Mouse (Mus musculus) midbrain, embryonic 11.5 days (tissue): ENCODE results near the gene Stxbp6. TPM values are rescaled to one million over a fixed set of nuclear protein-coding genes. Genes with fewer than 3 reads are reported as not detected.

Experiments
- ATAC-seq: fragments of 200-750 bp; cut with Nextera tagmentation; 2 replicates; pipeline ENCODE4 v1.8.0; 2017; ENCODE audit warnings: moderate TSS enrichment, moderate library complexity; ENCODE audit not compliant: low FRiP score
- DNase-seq: peaks from one replicate; pipeline ENCODE4 v3.0.0; 2015; ENCODE audit warnings: low spot score; ENCODE audit errors: missing footprints
- H3K27ac ChIP-seq: fragments of 300-500 bp; sonication (generic); 2 replicates; pipeline ENCODE4 v1.5.1; 2014; ENCODE audit warnings: low read depth, low read length
- H3K27me3 ChIP-seq: fragments of 300-500 bp; sonication (generic); 2 replicates; pipeline ENCODE4 v1.6.1; 2014; ENCODE audit warnings: mild to moderate bottlenecking, low read length, moderate library complexity, mixed read lengths; ENCODE audit not compliant: control insufficient read depth, insufficient read depth
- H3K36me3 ChIP-seq: fragments of 300-500 bp; sonication (generic); 2 replicates; pipeline ENCODE4 v1.6.1; 2014; ENCODE audit warnings: mild to moderate bottlenecking, low read length, moderate library complexity, mixed read lengths; ENCODE audit not compliant: control insufficient read depth, insufficient read depth
- H3K4me1 ChIP-seq: fragments of 300-500 bp; sonication (generic); 2 replicates; pipeline ENCODE4 v1.6.1; 2014; ENCODE audit warnings: low read length; ENCODE audit not compliant: control insufficient read depth, insufficient read depth
- H3K4me2 ChIP-seq: fragments of 300-500 bp; sonication (generic); 2 replicates; pipeline ENCODE4 v1.6.1; 2014; ENCODE audit warnings: mild to moderate bottlenecking, moderate library complexity
- H3K4me3 ChIP-seq: fragments of 300-500 bp; sonication (generic); 2 replicates; pipeline ENCODE4 v1.5.1; 2014; ENCODE audit warnings: low read depth, low read length
- H3K9ac ChIP-seq: fragments of 300-500 bp; sonication (generic); 2 replicates; pipeline ENCODE4 v1.6.1; 2014; ENCODE audit warnings: low read length
- H3K9me3 ChIP-seq: fragments of 300-500 bp; sonication (generic); 2 replicates; pipeline ENCODE4 v1.6.1; 2016; ENCODE audit warnings: low read length; ENCODE audit not compliant: control insufficient read depth
- WGBS: fragments of 180-500 bp; shearing (Covaris S2); extraction: QIAGEN DNeasy Blood & Tissue Kit; methylation state at CpG from one replicate; pipeline ENCODE4 v1.1.7; 2014; 5-methylcytosine and 5-hydroxymethylcytosine counted together
- polyA plus RNA-seq: library from polyadenylated mRNA; unstranded; fragments of >200 nt; fragmentation: Nextera tagmentation; extraction: Ambion mirVana; gene quantifications from 2 replicates; pipeline ENCODE4 v1.2.1, GENCODE M21; 2014

Gene Stxbp6
- polyA plus RNA-seq, 1 experiment from 2014 or later = 21.3 TPM

DNA sequence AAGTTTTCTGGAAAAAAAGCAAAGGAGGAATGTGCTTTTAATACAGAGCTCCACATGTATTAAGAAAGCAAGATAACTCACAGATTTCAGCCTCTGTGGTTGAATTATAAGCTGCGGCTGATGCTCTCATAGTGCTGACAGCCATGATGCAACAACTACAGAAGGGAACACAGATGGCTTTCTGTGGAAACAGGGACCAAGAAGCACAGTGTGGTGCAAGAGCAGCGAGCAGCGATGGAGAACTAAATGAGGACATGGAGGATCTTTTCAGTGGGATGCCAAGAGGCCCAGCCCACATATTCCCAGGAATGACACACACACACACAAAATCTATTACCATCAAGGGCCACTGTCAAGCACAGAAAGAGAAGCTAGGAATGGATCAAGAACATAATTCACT lies 81.1 kb downstream of the Stxbp6 start:
- H3K27me3 ChIP-seq = no peaks in the 10 kb centered on the region
- no peak overlapping the region for H3K4me3 ChIP-seq
- DNase-seq = no peak
- no peaks in the 10 kb centered on the region for H3K4me1 ChIP-seq
- WGBS = 92% methylated on average over 3 of the region's 3 CpGs
- H3K36me3 ChIP-seq = no peaks in the 10 kb centered on the region
- H3K9ac ChIP-seq = no peak overlapping the region
- H3K27ac ChIP-seq = no peak overlapping the region
- no peak for ATAC-seq
- H3K4me2 ChIP-seq = no peak overlapping the region
- no peaks in the 10 kb centered on the region for H3K9me3 ChIP-seq

GRCm38 (mm10) chr12:44992847-44993246 lies 81.7 kb downstream of the Stxbp6 start:
- WGBS = 85% methylated on average over 4 of the region's 4 CpGs
- no peaks in the 10 kb centered on the region for H3K27me3 ChIP-seq
- H3K36me3 ChIP-seq = no peaks in the 10 kb centered on the region
- H3K4me3 ChIP-seq = no peak overlapping the region
- no peaks in the 10 kb centered on the region for H3K4me1 ChIP-seq
- no peaks in the 10 kb centered on the region for H3K9me3 ChIP-seq
- H3K4me2 ChIP-seq = no peak overlapping the region
- no peak overlapping the region for H3K27ac ChIP-seq
- H3K9ac ChIP-seq = no peak overlapping the region
- no peak for ATAC-seq
- no peak for DNase-seq

GRCm38 (mm10) chr12:44990379-44990778 lies 84.1 kb downstream of the Stxbp6 start:
- Histone ChIP-seq H3K9ac (no peak overlapping the region), H3K4me2 (no peak overlapping the region), H3K27me3 (no peaks in the 10 kb centered on the region), H3K9me3 (no peaks in the 10 kb centered on the region), H3K27ac (no peak overlapping the region), H3K4me3 (no peak overlapping the region), H3K4me1 (no peaks in the 10 kb centered on the region), H3K36me3 (no peaks in the 10 kb centered on the region)
- DNase-seq (peak; percentile 76), ATAC-seq (no peak)
- WGBS = 65% methylated on average over 9 of the region's 9 CpGs

DNA sequence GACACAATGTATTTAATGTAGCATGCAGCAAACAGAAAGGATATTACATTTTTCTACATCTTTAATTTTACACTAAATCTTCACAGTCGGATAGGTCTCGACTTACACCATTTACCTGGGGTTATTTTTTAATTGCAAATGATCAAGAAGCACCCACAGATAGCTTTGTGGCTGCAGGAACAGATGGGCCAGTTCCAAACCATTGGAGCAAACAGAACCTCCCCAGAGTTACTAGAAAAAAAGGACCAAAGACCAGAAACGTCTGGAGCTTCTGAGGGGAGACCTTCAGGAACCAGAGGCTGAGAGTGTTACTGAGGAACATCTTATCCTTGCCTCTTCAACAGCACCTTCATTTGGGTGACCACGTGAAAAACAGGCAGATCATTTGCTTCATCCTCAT lies 85.5 kb downstream of the Stxbp6 start:
- no peaks in the 10 kb centered on the region for H3K27me3 ChIP-seq
- H3K9ac ChIP-seq = no peak overlapping the region
- ATAC-seq (no peak), DNase-seq (no peak)
- no peaks in the 10 kb centered on the region for H3K36me3 ChIP-seq
- H3K9me3 ChIP-seq = no peaks in the 10 kb centered on the region
- H3K27ac ChIP-seq = no peak overlapping the region
- 80% methylated on average over 4 of the region's 4 CpGs for WGBS
- no peak overlapping the region for H3K4me2 ChIP-seq
- H3K4me3 ChIP-seq = no peak overlapping the region
- no peaks in the 10 kb centered on the region for H3K4me1 ChIP-seq

- Histone ChIP-seq H3K4me1 (no peaks in the 10 kb centered on the region), H3K27ac (no peak overlapping the region), H3K36me3 (no peaks in the 10 kb centered on the region), H3K9me3 (no peaks in the 10 kb centered on the region), H3K9ac (no peak overlapping the region), H3K4me2 (no peak overlapping the region), H3K27me3 (no peaks in the 10 kb centered on the region), H3K4me3 (no peak overlapping the region)
- WGBS = 93% methylated on average over 1 of the region's 1 CpGs
- DNase-seq (peak; percentile 54), ATAC-seq (no peak)
These were observed 86.7 kb downstream of the Stxbp6 start for GRCm38 (mm10) chr12:44987762-44988161.

DNA sequence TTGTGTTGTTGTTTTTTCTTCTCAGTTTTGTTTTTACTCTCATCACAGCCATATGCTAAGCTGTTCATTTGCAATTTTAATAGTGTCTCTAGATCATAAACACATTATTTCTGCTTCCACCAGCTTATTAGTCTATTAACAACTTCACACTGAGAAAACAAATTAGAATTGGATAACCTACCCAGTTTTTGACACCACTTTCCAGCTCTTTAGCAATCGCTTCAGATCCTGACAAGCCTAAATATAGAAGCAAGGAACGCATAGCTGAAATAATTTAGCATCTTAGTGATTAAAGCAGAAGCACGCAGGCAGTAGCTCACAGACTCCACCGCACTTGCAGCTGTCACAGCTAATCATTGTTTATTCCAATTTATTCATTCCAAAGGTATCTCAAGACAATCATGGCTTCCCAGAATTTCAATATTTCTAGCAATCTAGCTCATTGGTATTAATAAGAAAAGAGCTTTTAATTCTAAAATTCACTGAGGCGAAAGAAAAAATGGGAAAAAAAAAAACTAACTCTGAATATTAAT lies 95.1 kb downstream of the Stxbp6 start:
- DNase-seq (peak; percentile 37), ATAC-seq (no peak)
- 88% methylated on average over 5 of the region's 5 CpGs for WGBS

DNA sequence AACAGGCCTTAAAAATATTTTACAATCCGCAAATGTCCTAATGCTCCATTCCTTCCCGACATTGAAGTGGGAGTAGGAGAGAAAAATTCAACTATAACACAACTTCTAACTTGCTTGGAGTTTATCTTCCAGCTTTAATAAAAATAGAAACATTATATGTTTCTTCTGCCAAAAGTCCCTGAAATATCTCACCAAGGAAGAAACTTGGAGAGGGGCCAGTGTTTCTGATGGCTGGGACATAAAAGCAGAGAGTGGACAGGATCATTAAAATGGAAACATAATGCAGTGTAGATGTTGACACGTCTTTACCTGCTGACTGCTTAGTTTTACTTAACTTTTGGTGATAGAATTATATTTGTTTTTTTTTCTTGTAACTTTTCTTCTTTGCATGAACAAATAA lies 99.2 kb downstream of the Stxbp6 start:
- no peaks in the 10 kb centered on the region for H3K9me3 ChIP-seq
- DNase-seq (peak; percentile 4), ATAC-seq (no peak)
- H3K4me1 ChIP-seq = no peaks in the 10 kb centered on the region
- WGBS = 93% methylated on average over 3 of the region's 3 CpGs
- no peaks in the 10 kb centered on the region for H3K36me3 ChIP-seq
- no peaks in the 10 kb centered on the region for H3K27me3 ChIP-seq
- H3K27ac ChIP-seq = no peak overlapping the region
- no peak overlapping the region for H3K4me3 ChIP-seq
- H3K9ac ChIP-seq = no peak overlapping the region
- no peak overlapping the region for H3K4me2 ChIP-seq

More for the DNA sequence above, 95.1 kb downstream of the Stxbp6 start:
- Histone ChIP-seq H3K27ac (no peak overlapping the region), H3K4me2 (no peak overlapping the region), H3K36me3 (no peaks in the 10 kb centered on the region), H3K27me3 (no peaks in the 10 kb centered on the region), H3K9me3 (no peaks in the 10 kb centered on the region), H3K9ac (no peak overlapping the region), H3K4me1 (no peaks in the 10 kb centered on the region), H3K4me3 (no peak overlapping the region)

GRCm38 (mm10) chr12:44971477-44971876 lies 103.0 kb downstream of the Stxbp6 start:
- no peak overlapping the region for H3K4me3 ChIP-seq
- H3K36me3 ChIP-seq = no peaks in the 10 kb centered on the region
- H3K9me3 ChIP-seq = no peaks in the 10 kb centered on the region
- no peaks in the 10 kb centered on the region for H3K4me1 ChIP-seq
- WGBS = 92% methylated on average over 2 of the region's 2 CpGs
- no peak overlapping the region for H3K27ac ChIP-seq
- no peak overlapping the region for H3K4me2 ChIP-seq
- no peaks in the 10 kb centered on the region for H3K27me3 ChIP-seq
- ATAC-seq (no peak), DNase-seq (peak; percentile 45)
- H3K9ac ChIP-seq = no peak overlapping the region

DNA sequence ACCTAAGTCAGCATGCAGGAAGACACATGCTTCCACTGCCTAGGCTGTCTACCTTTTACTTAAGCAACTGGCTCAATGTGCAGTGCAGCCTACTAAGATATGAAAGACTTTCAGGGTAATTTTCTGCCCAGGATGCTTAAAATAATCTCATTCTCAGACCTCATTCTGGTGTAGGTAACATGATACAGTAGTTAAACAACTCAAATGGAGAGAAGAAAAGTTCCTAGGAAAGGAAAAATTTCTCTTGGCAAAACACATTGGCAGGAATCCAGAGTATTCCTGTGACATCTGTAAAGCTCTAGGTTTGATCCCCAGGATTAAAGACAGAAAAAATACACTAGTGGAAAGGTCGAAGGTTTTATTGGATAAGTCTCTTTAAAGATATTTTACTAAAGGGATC lies 107.1 kb downstream of the Stxbp6 start:
- H3K4me3 ChIP-seq = no peak overlapping the region
- H3K27ac ChIP-seq = no peak overlapping the region
- H3K9me3 ChIP-seq = no peaks in the 10 kb centered on the region
- ATAC-seq = no peak
- H3K27me3 ChIP-seq = no peaks in the 10 kb centered on the region
- H3K9ac ChIP-seq = no peak overlapping the region
- 74% methylated on average over 1 of the region's 1 CpGs for whole genome bisulfite sequencing
- no peak for DNase-seq
- no peak overlapping the region for H3K4me2 ChIP-seq
- no peaks in the 10 kb centered on the region for H3K4me1 ChIP-seq
- H3K36me3 ChIP-seq = no peaks in the 10 kb centered on the region

GRCm38 (mm10) chr12:44957474-44957873 lies 117.0 kb downstream of the Stxbp6 start:
- no peak overlapping the region for H3K27ac ChIP-seq
- no peaks in the 10 kb centered on the region for H3K4me1 ChIP-seq
- no peak overlapping the region for H3K4me3 ChIP-seq
- no peaks in the 10 kb centered on the region for H3K9me3 ChIP-seq
- no peak overlapping the region for H3K4me2 ChIP-seq
- 89% methylated on average over 3 of the region's 3 CpGs for WGBS
- DNase-seq = peak; percentile 74
- H3K27me3 ChIP-seq = no peaks in the 10 kb centered on the region
- H3K36me3 ChIP-seq = no peaks in the 10 kb centered on the region
- ATAC-seq = no peak
- H3K9ac ChIP-seq = no peak overlapping the region
